Mouse (Mus musculus) liver, postnatal 0 days (tissue): ENCODE data around the gene Rps21. TPM values are rescaled to one million over a fixed set of nuclear protein-coding genes. Genes with fewer than 3 reads are reported as not detected.

Experiments
- ATAC-seq: fragments of 200-750 bp; cut with Nextera tagmentation; 2 replicates; pipeline ENCODE4 v1.8.0; 2017; ENCODE audit warnings: mild to moderate bottlenecking, moderate library complexity
- DNase-seq: peaks from one replicate; pipeline ENCODE4 v3.0.0-alpha.2; 2016
- H3K27ac ChIP-seq: fragments of 300-500 bp; sonication (generic); 2 replicates; pipeline ENCODE4 v1.5.1; 2014; ENCODE audit warnings: antibody characterized with exemption, moderate library complexity, mild to moderate bottlenecking, low read depth
- H3K27me3 ChIP-seq: fragments of 300-500 bp; sonication (generic); 2 replicates; pipeline ENCODE4 v1.6.1; 2014; ENCODE audit warnings: low read length, control low read depth, mixed read lengths; ENCODE audit not compliant: insufficient read depth
- H3K36me3 ChIP-seq: fragments of 300-500 bp; sonication (generic); replicated peaks from 2 replicates; pipeline ENCODE4 v1.6.1; 2014; ENCODE audit warnings: mild to moderate bottlenecking, control low read depth, low read length, moderate library complexity, mixed read lengths; ENCODE audit not compliant: insufficient read depth
- H3K4me1 ChIP-seq: fragments of 300-500 bp; sonication (generic); 2 replicates; pipeline ENCODE4 v1.6.1; 2014; ENCODE audit warnings: antibody characterized with exemption, mild to moderate bottlenecking, control low read depth; ENCODE audit not compliant: insufficient read depth
- H3K4me2 ChIP-seq: fragments of 300-500 bp; sonication (generic); 2 replicates; pipeline ENCODE4 v1.6.1; 2014; ENCODE audit warnings: low read depth, mild to moderate bottlenecking, low read length, moderate library complexity, mixed read lengths
- H3K4me3 ChIP-seq: fragments of 300-500 bp; sonication (generic); 2 replicates; pipeline ENCODE4 v1.5.1; 2014; ENCODE audit warnings: low read depth, low read length
- H3K9ac ChIP-seq: fragments of 300-500 bp; sonication (generic); replicated peaks from 2 replicates; pipeline ENCODE4 v1.6.1; 2014; ENCODE audit warnings: mild to moderate bottlenecking, moderate library complexity
- H3K9me3 ChIP-seq: fragments of 300-500 bp; sonication (generic); 2 replicates; pipeline ENCODE4 v1.6.1; 2016; ENCODE audit warnings: mild to moderate bottlenecking, control low read depth, low read length, mixed read lengths
- CTCF ChIP-seq: sonication (generic); IDR thresholded peaks from 2 replicates; pipeline ENCODE4 v1.5.1; 2016; ENCODE audit warnings: antibody characterized with exemption, low read depth
- EP300 ChIP-seq: IDR thresholded peaks from 2 replicates; pipeline ENCODE4 v1.6.1; 2016; ENCODE audit warnings: antibody characterized with exemption, low read depth, mild to moderate bottlenecking
- WGBS: fragments of 180-500 bp; shearing (Covaris S2); extraction: QIAGEN DNeasy Blood & Tissue Kit; methylation state at CpG from one replicate; pipeline ENCODE4 v1.1.7; 2014; ENCODE audit not compliant: insufficient replicate concordance; 5-methylcytosine and 5-hydroxymethylcytosine counted together
- polyA plus RNA-seq: library from polyadenylated mRNA; unstranded; fragments of >200 nt; fragmentation: Nextera tagmentation; extraction: Ambion mirVana; gene quantifications from 2 replicates; pipeline ENCODE4 v1.2.1, GENCODE M21; 2015

Gene Rps21
- polyA plus RNA-seq, 1 experiment from 2014 or later, result 382 TPM

GRCm38 (mm10) chr2:180289440-180290108 is 32.4 kb downstream of the Rps21 start, which contains the start of gene Rbbp8nl:
TSS of gene Rbbp8nl (minus strand) at chr2:180289879.
- Histone ChIP-seq H3K4me1 (no peaks in the 10 kb centered on the region), H3K36me3 (no peaks in the 10 kb centered on the region), H3K9ac (no peak within 1 kb of the TSS), H3K4me2 (no peak within 1 kb of the TSS), H3K9me3 (no peaks in the 10 kb centered on the region), H3K27ac (no peak within 1 kb of the TSS), H3K4me3 (no peak within 1 kb of the TSS), H3K27me3 (no peaks in the 10 kb centered on the region)
- ATAC-seq, result no peak
- WGBS, result 56% methylated on average over 16 of the region's 16 CpGs
- TF ChIP-seq CTCF (no peak), EP300 (no peak)
- no peak for DNase-seq

- no peak for TF ChIP-seq EP300
- TF ChIP-seq CTCF, result no peak
- ATAC-seq (no peak), DNase-seq (no peak)
- H3K27ac ChIP-seq, result no peak overlapping the region
- H3K36me3 ChIP-seq, result no peaks in the 10 kb centered on the region
- no peaks in the 10 kb centered on the region for H3K4me1 ChIP-seq
- 31% methylated on average over 6 of the region's 6 CpGs for WGBS
- no peak overlapping the region for H3K4me2 ChIP-seq
- no peaks in the 10 kb centered on the region for H3K27me3 ChIP-seq
- no peak overlapping the region for H3K9ac ChIP-seq
- H3K4me3 ChIP-seq, result no peak overlapping the region
- no peaks in the 10 kb centered on the region for H3K9me3 ChIP-seq
These were observed 33.3 kb downstream of the Rps21 start for GRCm38 (mm10) chr2:180290503-180290902.

- H3K9ac ChIP-seq, result no peak overlapping the region
- no peak overlapping the region for H3K27ac ChIP-seq
- no peak for DNase-seq
- 53% methylated on average over 5 of the region's 5 CpGs for WGBS
- no peak overlapping the region for H3K4me3 ChIP-seq
- TF ChIP-seq CTCF, result no peak
- TF ChIP-seq EP300, result no peak
- ATAC-seq, result no peak
- H3K27me3 ChIP-seq, result no peaks in the 10 kb centered on the region
- H3K4me2 ChIP-seq, result no peak overlapping the region
- H3K36me3 ChIP-seq, result no peaks in the 10 kb centered on the region
- H3K4me1 ChIP-seq, result no peaks in the 10 kb centered on the region
- H3K9me3 ChIP-seq, result no peaks in the 10 kb centered on the region
These were observed 34.4 kb downstream of the Rps21 start for GRCm38 (mm10) chr2:180291566-180291965.

GRCm38 (mm10) chr2:180292026-180292425 is 34.8 kb downstream of the Rps21 start:
- no peak for DNase-seq
- TF ChIP-seq EP300 (no peak), CTCF (no peak)
- Histone ChIP-seq H3K27ac (no peak overlapping the region), H3K9me3 (no peaks in the 10 kb centered on the region), H3K27me3 (no peaks in the 10 kb centered on the region), H3K9ac (no peak overlapping the region), H3K4me2 (no peak overlapping the region), H3K4me3 (no peak overlapping the region), H3K4me1 (no peaks in the 10 kb centered on the region), H3K36me3 (no peaks in the 10 kb centered on the region)
- ATAC-seq, result no peak
- 54% methylated on average over 4 of the region's 4 CpGs for WGBS

- Histone ChIP-seq H3K4me3 (no peak overlapping the region), H3K9ac (no peak overlapping the region), H3K4me1 (no peaks in the 10 kb centered on the region), H3K4me2 (no peak overlapping the region), H3K27me3 (no peaks in the 10 kb centered on the region), H3K36me3 (no peaks in the 10 kb centered on the region), H3K27ac (no peak overlapping the region), H3K9me3 (no peaks in the 10 kb centered on the region)
- no peak for TF ChIP-seq CTCF
- TF ChIP-seq EP300, result no peak
- 73% methylated on average over 8 of the region's 8 CpGs for WGBS
- ATAC-seq (no peak), DNase-seq (no peak)
These were observed 35.7 kb downstream of the Rps21 start for GRCm38 (mm10) chr2:180292906-180293305.

GRCm38 (mm10) chr2:180300252-180300651 is 43.1 kb downstream of the Rps21 start:
- no peak for ATAC-seq

More at GRCm38 (mm10) chr2:180300252-180300651, 43.1 kb downstream of the Rps21 start:
- no peaks in the 10 kb centered on the region for H3K36me3 ChIP-seq
- WGBS, result 30% methylated on average over 2 of the region's 2 CpGs
- no peaks in the 10 kb centered on the region for H3K4me1 ChIP-seq
- no peak overlapping the region for H3K4me2 ChIP-seq
- H3K9ac ChIP-seq, result no peak overlapping the region
- DNase-seq, result no peak
- H3K9me3 ChIP-seq, result no peaks in the 10 kb centered on the region
- H3K27me3 ChIP-seq, result peaks cover 3% of the 10 kb centered on the region; the same call in 1 of the 2 replicates
- no peak overlapping the region for H3K27ac ChIP-seq
- TF ChIP-seq CTCF, result no peak
- no peak for TF ChIP-seq EP300
- no peak overlapping the region for H3K4me3 ChIP-seq
